ENCODE assay signal across 16 mouse cellular contexts in the genomic region with DNA sequence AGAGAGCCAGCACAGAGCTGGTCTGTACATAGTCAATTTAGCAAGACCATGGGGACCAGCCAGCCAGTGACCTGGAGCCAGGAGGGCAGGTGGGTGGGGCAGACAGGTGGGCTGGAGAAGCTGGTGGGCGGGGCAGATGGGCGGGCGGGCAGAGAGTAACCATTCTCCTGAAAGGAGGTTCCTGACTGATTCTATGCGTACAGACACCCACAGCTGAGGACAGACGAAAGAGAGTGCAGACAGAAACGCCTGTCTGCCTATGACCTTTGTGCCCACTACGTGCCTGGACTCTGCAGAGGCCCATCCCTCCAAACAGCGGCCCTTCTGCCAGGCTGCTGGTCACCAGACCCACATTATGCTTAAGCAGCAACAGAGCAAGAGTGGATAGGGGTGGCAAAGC. TPM values are rescaled to one million over a fixed set of nuclear protein-coding genes. Genes with fewer than 3 reads are reported as not detected.
A peak's percentile ranks its signal among the peaks of the same experiment; 100 is the strongest.
DNase-seq lines count a peak whose midpoint lies in the region; ATAC-seq and TF ChIP-seq lines count a peak whose summit lies in the region.
"Had no signal": no experiment of that assay in that cellular context is flagged by ENCODE, and none has a peak within 500 bp of the region (broad histone marks: within the 10 kb centered on the region; RNA-seq: fewer than 3 reads in every experiment).

No protein-coding gene starts in this region.

- no peaks in the 10 kb centered on the region for H3K9me3 ChIP-seq in heart, postnatal 0 days (replicated peaks; ENCODE audit: control insufficient read depth, low read length)
- H3K9me3 ChIP-seq in intestine, embryonic 15.5 days, result no peaks in the 10 kb centered on the region
- H3K9me3 ChIP-seq in kidney, postnatal 0 days (replicated peaks; ENCODE audit: low read length), result no peaks in the 10 kb centered on the region
- H3K9me3 ChIP-seq in liver, embryonic 13.5 days (replicated peaks), result no peaks in the 10 kb centered on the region
- H3K9me3 ChIP-seq: embryonic facial prominence, embryonic 13.5 days; forebrain, embryonic 12.5 days; neural tube, embryonic 12.5 days had no signal

- 24% methylated on average over 8 of the region's 8 CpGs for WGBS in heart, postnatal 0 days
- 32% methylated on average over 8 of the region's 8 CpGs for WGBS in intestine, embryonic 15.5 days
- WGBS in kidney, postnatal 0 days, result 39% methylated on average over 8 of the region's 8 CpGs
- 28% methylated on average over 8 of the region's 8 CpGs for WGBS in liver, embryonic 13.5 days (ENCODE audit: insufficient replicate concordance)

- no peak for TF ChIP-seq CTCF in heart, postnatal 0 days (IDR thresholded peaks at IDR 0.05; ENCODE audit: low read depth)
- TF ChIP-seq CTCF in kidney, postnatal 0 days (IDR thresholded peaks at IDR 0.05; ENCODE audit: low read depth), result no peak

- no peaks in the 10 kb centered on the region for H3K36me3 ChIP-seq in heart, postnatal 0 days (replicated peaks; ENCODE audit: control insufficient read depth, insufficient read depth, low read length)
- H3K36me3 ChIP-seq in intestine, embryonic 15.5 days, result no peaks in the 10 kb centered on the region
- H3K36me3 ChIP-seq in kidney, postnatal 0 days (ENCODE audit: insufficient read depth, low read length), result no peaks in the 10 kb centered on the region
- no peaks in the 10 kb centered on the region for H3K36me3 ChIP-seq in liver, embryonic 13.5 days
- H3K36me3 ChIP-seq: embryonic facial prominence, embryonic 13.5 days; forebrain, embryonic 12.5 days; G1E; neural tube, embryonic 12.5 days had no signal

- H3K9ac ChIP-seq in heart, postnatal 0 days (replicated peaks; ENCODE audit: low read depth, low read length), result no peak overlapping the region
- no peak overlapping the region for H3K9ac ChIP-seq in intestine, embryonic 15.5 days
- no peak overlapping the region for H3K9ac ChIP-seq in kidney, postnatal 0 days (ENCODE audit: low read depth, low read length)
- H3K9ac ChIP-seq in liver, embryonic 13.5 days, result no peak overlapping the region
- H3K9ac ChIP-seq: embryonic facial prominence, embryonic 13.5 days; forebrain, embryonic 12.5 days; hindbrain, embryonic 14.5 days; neural tube, embryonic 12.5 days had no signal

- no peaks in the 10 kb centered on the region for H3K4me1 ChIP-seq in heart, postnatal 0 days (ENCODE audit: control insufficient read depth, insufficient read depth)
- H3K4me1 ChIP-seq in intestine, embryonic 15.5 days (replicated peaks), result no peaks in the 10 kb centered on the region
- no peaks in the 10 kb centered on the region for H3K4me1 ChIP-seq in kidney, postnatal 0 days (replicated peaks; ENCODE audit: insufficient read depth, low read length)
- H3K4me1 ChIP-seq in liver, embryonic 13.5 days (replicated peaks), result no peaks in the 10 kb centered on the region; the same call in 1 of the 2 replicates
- H3K4me1 ChIP-seq: embryonic facial prominence, embryonic 13.5 days had no signal

- H3K27me3 ChIP-seq in heart, postnatal 0 days (ENCODE audit: control insufficient read depth, insufficient read depth, low read length), result peaks cover 3% of the 10 kb centered on the region; the same call in 1 of the 2 replicates
- H3K27me3 ChIP-seq in intestine, embryonic 15.5 days (replicated peaks), result no peaks in the 10 kb centered on the region
- no peaks in the 10 kb centered on the region for H3K27me3 ChIP-seq in kidney, postnatal 0 days (ENCODE audit: insufficient read depth, low read length)
- H3K27me3 ChIP-seq in liver, embryonic 13.5 days, result no peaks in the 10 kb centered on the region

- TF ChIP-seq EP300 in heart, postnatal 0 days (IDR thresholded peaks at IDR 0.05; ENCODE audit: low read depth), result no peak

- no peak overlapping the region for H3K4me3 ChIP-seq in heart, postnatal 0 days (ENCODE audit: low read depth, low read length)
- H3K4me3 ChIP-seq in intestine, embryonic 15.5 days (replicated peaks), result no peak overlapping the region
- no peak overlapping the region for H3K4me3 ChIP-seq in kidney, postnatal 0 days (replicated peaks; ENCODE audit: low read depth, low read length)
- no peak overlapping the region for H3K4me3 ChIP-seq in liver, embryonic 13.5 days (replicated peaks)
- H3K4me3 ChIP-seq: embryonic facial prominence, embryonic 13.5 days; forebrain, embryonic 12.5 days; neural tube, embryonic 12.5 days had no signal

- no peak overlapping the region for H3K4me2 ChIP-seq in heart, postnatal 0 days (ENCODE audit: low read depth, low read length)
- no peak overlapping the region for H3K4me2 ChIP-seq in intestine, embryonic 15.5 days (replicated peaks)
- H3K4me2 ChIP-seq in kidney, postnatal 0 days (ENCODE audit: low read length), result no peak overlapping the region
- H3K4me2 ChIP-seq in liver, embryonic 13.5 days, result no peak overlapping the region
- H3K4me2 ChIP-seq: embryonic facial prominence, embryonic 13.5 days; forebrain, embryonic 12.5 days; hindbrain, embryonic 14.5 days; neural tube, embryonic 12.5 days had no signal

- peak; percentile 54; the same call in 1 of the 2 replicates for ATAC-seq in heart, postnatal 0 days (ENCODE audit: insufficient read depth, low read depth)
- ATAC-seq in intestine, embryonic 15.5 days, result peak; percentile 75
- ATAC-seq in kidney, postnatal 0 days (replicated peaks; ENCODE audit: low FRiP score, low read depth), result peak; percentile 73
- ATAC-seq in liver, embryonic 13.5 days (ENCODE audit: low read depth), result peak; percentile 75

- H3K27ac ChIP-seq in heart, postnatal 0 days (ENCODE audit: low read depth), result no peak overlapping the region
- H3K27ac ChIP-seq in intestine, embryonic 15.5 days, result no peak overlapping the region
- no peak overlapping the region for H3K27ac ChIP-seq in kidney, postnatal 0 days
- no peak overlapping the region for H3K27ac ChIP-seq in liver, embryonic 13.5 days
- H3K27ac ChIP-seq: embryonic facial prominence, embryonic 13.5 days; forebrain, embryonic 12.5 days; hindbrain, embryonic 14.5 days; neural tube, embryonic 12.5 days had no signal

- no peak for DNase-seq in heart, postnatal 0 days (ENCODE audit: low spot score)
- no peak for DNase-seq in heart, adult 8-10 months (ENCODE audit: low spot score)
- DNase-seq in kidney, postnatal 0 days (ENCODE audit: low spot score), result peak; percentile 5
- no peak for DNase-seq in liver, embryonic 13.5 days
- DNase-seq in thymus, postnatal 0 days (ENCODE audit: low spot score), result no peak
- no peak for DNase-seq in adrenal gland, adult 18-20 months (ENCODE audit: low spot score in 2 of 2)
- no peak for DNase-seq in cerebellum, adult 8-10 months
- DNase-seq: adrenal gland, postnatal 14 days; cerebellum, postnatal 36 days had no signal

RNA-seq across cellular contexts. Expression of gene Ephb1, which starts 51.5 kb away (rescaled TPM):
- total RNA-seq in heart, postnatal 0 days (2014; rRNA removed; ENCODE audit: low replicate concordance), result 2.1 and 2.5 TPM in 2 replicates
- polyA plus RNA-seq in heart, postnatal 0 days (2015; fragmentation: Nextera tagmentation; extraction: Ambion mirVana), result 0.96 TPM in 2 replicates
- 10 to 100 TPM; 21.2 to 26.3 (median 24.3) TPM for total RNA-seq in heart, adult 8-10 months (2022)
- 6.6 and 7.4 TPM in 2 replicates for polyA plus RNA-seq in intestine, embryonic 15.5 days (2015; fragmentation: Nextera tagmentation; extraction: Ambion mirVana)
- 4.2 and 4.3 TPM in 2 replicates for polyA plus RNA-seq in kidney, postnatal 0 days (2015; fragmentation: Nextera tagmentation; extraction: Ambion mirVana)
- polyA plus RNA-seq in liver, embryonic 13.5 days (2015; fragmentation: Nextera tagmentation; extraction: Ambion mirVana), result 0.20 and 0.31 TPM in 2 replicates
- polyA plus RNA-seq in thymus, postnatal 0 days (2015; fragmentation: Nextera tagmentation; extraction: Ambion mirVana), result 0.17 and 0.23 TPM in 2 replicates
- total RNA-seq in adrenal gland, adult 18-20 months (2021), result 1 to 10 TPM; 1.8 to 2.1 TPM
- total RNA-seq: megakaryocyte, adult 5-6 weeks had no signal
- polyA plus RNA-seq: G1E had no signal
